Mouse (Mus musculus) hindbrain, postnatal 0 days (tissue): ENCODE results near the gene Trem2. TPM values are rescaled to one million over a fixed set of nuclear protein-coding genes. Genes with fewer than 3 reads are reported as not detected.

Experiments used
- ATAC-seq: fragments of 200-750 bp; cut with Nextera tagmentation; 2 replicates; pipeline ENCODE4 v1.8.0; 2017; ENCODE audit warnings: mild to moderate bottlenecking, moderate TSS enrichment, moderate library complexity
- DNase-seq: peaks from one replicate; pipeline ENCODE4 v3.0.0-alpha.2; 2015; ENCODE audit warnings: low spot score
- H3K27ac ChIP-seq: fragments of 300-500 bp; sonication (generic); 2 replicates; pipeline ENCODE4 v1.5.1; 2014; ENCODE audit warnings: mild to moderate bottlenecking
- H3K27me3 ChIP-seq: fragments of 300-500 bp; sonication (generic); 2 replicates; pipeline ENCODE4 v1.6.1; 2014; ENCODE audit warnings: low read length, mixed read lengths; ENCODE audit not compliant: insufficient read depth
- H3K36me3 ChIP-seq: fragments of 300-500 bp; sonication (generic); 2 replicates; pipeline ENCODE4 v1.6.1; 2014; ENCODE audit warnings: low read length, mixed read lengths; ENCODE audit not compliant: insufficient read depth
- H3K4me1 ChIP-seq: fragments of 300-500 bp; sonication (generic); 2 replicates; pipeline ENCODE4 v1.6.1; 2014; ENCODE audit warnings: antibody characterized with exemption, low read length, mixed read lengths; ENCODE audit not compliant: insufficient read depth
- H3K4me2 ChIP-seq: fragments of 300-500 bp; sonication (generic); 2 replicates; pipeline ENCODE4 v1.6.1; 2014; ENCODE audit warnings: low read depth, mild to moderate bottlenecking, low read length, moderate library complexity, mixed read lengths
- H3K4me3 ChIP-seq: fragments of 300-500 bp; sonication (generic); 2 replicates; pipeline ENCODE4 v1.5.1; 2014; ENCODE audit warnings: low read length
- H3K9ac ChIP-seq: fragments of 300-500 bp; sonication (generic); replicated peaks from 2 replicates; pipeline ENCODE4 v1.6.1; 2014; ENCODE audit warnings: mild to moderate bottlenecking, low read length, moderate library complexity, mixed read lengths
- H3K9me3 ChIP-seq: fragments of 300-500 bp; sonication (generic); 2 replicates; pipeline ENCODE4 v1.6.1; 2016; ENCODE audit warnings: low read length, mixed read lengths
- CTCF ChIP-seq: IDR thresholded peaks from 2 replicates; pipeline ENCODE4 v1.5.1; 2016; ENCODE audit warnings: antibody characterized with exemption, control low read depth, low read depth
- WGBS: fragments of 180-500 bp; shearing (Covaris S2); extraction: QIAGEN DNeasy Blood & Tissue Kit; methylation state at CpG from one replicate; pipeline ENCODE4 v1.1.7; 2014; 5-methylcytosine and 5-hydroxymethylcytosine counted together
- polyA plus RNA-seq: library from polyadenylated mRNA; unstranded; fragments of >200 nt; fragmentation: Nextera tagmentation; extraction: Ambion mirVana; gene quantifications from 2 replicates; pipeline ENCODE4 v1.2.1, GENCODE M21; 2015
- total RNA-seq: library from RNA; depleted of rRNA; stranded (reverse); fragments of >200 nt; gene quantifications from 2 replicates; pipeline ENCODE4 v1.2.3, GENCODE M21; 2014

Trem2 gene
- total and polyA plus RNA-seq, 2 experiments from 2014 or later = 9.0 to 14.5 TPM

GRCm38 (mm10) chr17:48372987-48373386 lies 26.8 kb downstream of the Trem2 start:
- DNase-seq (no peak), ATAC-seq (no peak)
- WGBS = 81% methylated on average over 8 of the region's 8 CpGs
- Histone ChIP-seq H3K9ac (no peak overlapping the region), H3K36me3 (no peaks in the 10 kb centered on the region), H3K4me2 (no peak overlapping the region), H3K4me3 (no peak overlapping the region), H3K9me3 (no peaks in the 10 kb centered on the region), H3K27me3 (no peaks in the 10 kb centered on the region), H3K27ac (no peak overlapping the region), H3K4me1 (no peaks in the 10 kb centered on the region)
- TF ChIP-seq CTCF = no peak

GRCm38 (mm10) chr17:48376102-48376501 lies 29.9 kb downstream of the Trem2 start:
- WGBS = 86% methylated on average over 1 of the region's 1 CpGs
- Histone ChIP-seq H3K4me3 (no peak overlapping the region), H3K36me3 (no peaks in the 10 kb centered on the region), H3K4me2 (no peak overlapping the region), H3K9ac (no peak overlapping the region), H3K9me3 (no peaks in the 10 kb centered on the region), H3K27ac (no peak overlapping the region), H3K4me1 (no peaks in the 10 kb centered on the region), H3K27me3 (no peaks in the 10 kb centered on the region)
- ATAC-seq (no peak), DNase-seq (no peak)
- no peak for TF ChIP-seq CTCF

- no peaks in the 10 kb centered on the region for H3K36me3 ChIP-seq
- H3K4me1 ChIP-seq = no peaks in the 10 kb centered on the region
- no peak overlapping the region for H3K4me2 ChIP-seq
- no peak for TF ChIP-seq CTCF
- H3K9me3 ChIP-seq = no peaks in the 10 kb centered on the region
- H3K27ac ChIP-seq = no peak overlapping the region
- no peaks in the 10 kb centered on the region for H3K27me3 ChIP-seq
- no peak overlapping the region for H3K9ac ChIP-seq
- no peak overlapping the region for H3K4me3 ChIP-seq
- DNase-seq (no peak), ATAC-seq (no peak)
Measured at GRCm38 (mm10) chr17:48379050-48379449, 32.8 kb downstream of the Trem2 start.

- no peaks in the 10 kb centered on the region for H3K27me3 ChIP-seq
- 71% methylated on average over 2 of the region's 2 CpGs for WGBS
- no peak for ATAC-seq
- no peaks in the 10 kb centered on the region for H3K9me3 ChIP-seq
- H3K4me2 ChIP-seq = no peak overlapping the region
- H3K36me3 ChIP-seq = peaks cover 43% of the 10 kb centered on the region
- no peak overlapping the region for H3K27ac ChIP-seq
- no peak for TF ChIP-seq CTCF
- no peaks in the 10 kb centered on the region for H3K4me1 ChIP-seq
- no peak overlapping the region for H3K4me3 ChIP-seq
- no peak overlapping the region for H3K9ac ChIP-seq
- no peak for DNase-seq
Measured at GRCm38 (mm10) chr17:48385786-48386461, 39.7 kb downstream of the Trem2 start.

- peaks cover 68% of the 10 kb centered on the region for H3K36me3 ChIP-seq
- TF ChIP-seq CTCF = no peak
- DNase-seq (no peak), ATAC-seq (no peak)
- no peak overlapping the region for H3K27ac ChIP-seq
- no peak overlapping the region for H3K4me3 ChIP-seq
- H3K4me1 ChIP-seq = no peaks in the 10 kb centered on the region
- H3K9ac ChIP-seq = no peak overlapping the region
- no peak overlapping the region for H3K4me2 ChIP-seq
- no peaks in the 10 kb centered on the region for H3K9me3 ChIP-seq
- 85% methylated on average over 2 of the region's 2 CpGs for WGBS
- no peaks in the 10 kb centered on the region for H3K27me3 ChIP-seq
Measured at GRCm38 (mm10) chr17:48388666-48389065, 42.5 kb downstream of the Trem2 start.

- no peak for DNase-seq
- Histone ChIP-seq H3K9ac (no peak overlapping the region), H3K9me3 (no peaks in the 10 kb centered on the region), H3K36me3 (peaks cover 68% of the 10 kb centered on the region), H3K27ac (no peak overlapping the region), H3K4me3 (no peak overlapping the region), H3K27me3 (no peaks in the 10 kb centered on the region), H3K4me2 (no peak overlapping the region), H3K4me1 (no peaks in the 10 kb centered on the region)
- TF ChIP-seq CTCF = no peak
- WGBS = 95% methylated on average over 5 of the region's 5 CpGs
- ATAC-seq = no peak
Measured at GRCm38 (mm10) chr17:48389442-48389841, 43.2 kb downstream of the Trem2 start.

- 85% methylated on average over 5 of the region's 5 CpGs for WGBS
Measured at GRCm38 (mm10) chr17:48391446-48391845, 45.2 kb downstream of the Trem2 start.

More at GRCm38 (mm10) chr17:48391446-48391845, 45.2 kb downstream of the Trem2 start:
- Histone ChIP-seq H3K4me1 (no peaks in the 10 kb centered on the region), H3K4me3 (no peak overlapping the region), H3K9ac (no peak overlapping the region), H3K4me2 (no peak overlapping the region), H3K9me3 (no peaks in the 10 kb centered on the region), H3K36me3 (peaks cover 76% of the 10 kb centered on the region), H3K27me3 (no peaks in the 10 kb centered on the region), H3K27ac (no peak overlapping the region)
- TF ChIP-seq CTCF = no peak
- ATAC-seq = no peak
- DNase-seq = no peak
